Mouse (Mus musculus) liver, adult 2 months (tissue): Measurements from ENCODE around the gene Cobl. TPM values are rescaled to one million over a fixed set of nuclear protein-coding genes. Genes with fewer than 3 reads are reported as not detected.

Experiments
- DNase-seq: peaks from one replicate; pipeline ENCODE4 v3.0.0-alpha.2; 2011; ENCODE audit warnings: low read depth, low spot score; ENCODE audit errors: extremely low read depth
- H3K27ac ChIP-seq: fragments of 200-500 bp; replicated peaks from 2 replicates; pipeline ENCODE4 v1.5.1; 2012; ENCODE audit warnings: low read depth, mild to moderate bottlenecking, control low read depth, inconsistent platforms, low read length; ENCODE audit not compliant: insufficient read depth
- H3K27me3 ChIP-seq: fragments of 200-500 bp; 2 replicates; pipeline ENCODE4 v1.6.1; 2012; ENCODE audit warnings: mild to moderate bottlenecking, moderate library complexity, low read length, inconsistent platforms; ENCODE audit not compliant: control insufficient read depth, insufficient read depth
- H3K36me3 ChIP-seq: fragments of 200-500 bp; 2 replicates; pipeline ENCODE4 v1.6.1; 2012; ENCODE audit warnings: low read length, inconsistent platforms; ENCODE audit not compliant: control insufficient read depth, insufficient read depth
- H3K4me1 ChIP-seq: fragments of 200-500 bp; 2 replicates; pipeline ENCODE4 v1.6.1; 2011; ENCODE audit warnings: low read length; ENCODE audit not compliant: control insufficient read depth, insufficient read depth
- H3K4me3 ChIP-seq: fragments of 200-500 bp; 2 replicates; pipeline ENCODE4 v1.5.1; 2011; ENCODE audit warnings: low read depth, mild to moderate bottlenecking, control low read depth, low read length, moderate library complexity; ENCODE audit not compliant: insufficient read depth
- H3K79me2 ChIP-seq: fragments of 200-500 bp; 2 replicates; pipeline ENCODE4 v1.6.1; 2012; ENCODE audit warnings: inconsistent platforms, mild to moderate bottlenecking, low read length, moderate library complexity; ENCODE audit not compliant: control insufficient read depth, insufficient read depth
- H3K9ac ChIP-seq: fragments of 200-500 bp; 2 replicates; pipeline ENCODE4 v1.6.1; 2012; ENCODE audit warnings: low read depth, mild to moderate bottlenecking, control low read depth, inconsistent platforms, low read length
- CTCF ChIP-seq: fragments of 200-500 bp; IDR thresholded peaks from 2 replicates; pipeline ENCODE4 v1.5.1; 2011; ENCODE audit warnings: low read depth, low read length, control low read depth
- POLR2A ChIP-seq: fragments of 200-500 bp; IDR thresholded peaks from 2 replicates; pipeline ENCODE4 v1.6.1; 2011; ENCODE audit warnings: low read length, control low read depth; ENCODE audit not compliant: insufficient read depth; ENCODE audit errors: extremely low read depth
- WGBS: fragments of 180-500 bp; shearing (Covaris S2); methylation state at CpG from one replicate; pipeline ENCODE4 v1.1.7; 2018; 5-methylcytosine and 5-hydroxymethylcytosine counted together
- polyA plus RNA-seq: library from polyadenylated mRNA; depleted of rRNA; stranded (reverse); fragments of >200 nt; gene quantifications from 2 replicates; pipeline ENCODE4 v1.2.3, GENCODE M21; 2012
- total RNA-seq: library from RNA; depleted of rRNA; stranded (reverse); fragments of >200 nt; gene quantifications from 2 replicates; pipeline ENCODE4 v1.2.3, GENCODE M21; 2014

Gene Cobl
- total and polyA plus RNA-seq, 2 experiments = 4.2 to 5.7 TPM

- no peak for TF ChIP-seq POLR2A
- no peak for TF ChIP-seq CTCF
- WGBS = 52% methylated on average over 7 of the region's 7 CpGs
- Histone ChIP-seq H3K79me2 (peaks cover 7% of the 10 kb centered on the region; the same call in 1 of the 2 replicates), H3K4me1 (0 out of 2 replicates have a peak, but pooled peaks cover 1% of the 10 kb centered on the region), H3K27ac (no peak overlapping the region), H3K4me3 (no peak overlapping the region), H3K36me3 (no peaks in the 10 kb centered on the region), H3K27me3 (no peaks in the 10 kb centered on the region), H3K9ac (no peak overlapping the region)
- peak; percentile 47 for DNase-seq
These were observed 47.9 kb downstream of the Cobl start for GRCm38 (mm10) chr11:12416899-12417298.

GRCm38 (mm10) chr11:12415329-12415728 lies 49.4 kb downstream of the Cobl start:
- 78% methylated on average over 3 of the region's 3 CpGs for WGBS

GRCm38 (mm10) chr11:12411950-12412349 lies 52.8 kb downstream of the Cobl start:
- no peak overlapping the region for H3K27ac ChIP-seq
- no peak for TF ChIP-seq POLR2A
- TF ChIP-seq CTCF = no peak
- H3K4me3 ChIP-seq = no peak overlapping the region

More at GRCm38 (mm10) chr11:12415329-12415728, 49.4 kb downstream of the Cobl start:
- Histone ChIP-seq H3K79me2 (peaks cover 7% of the 10 kb centered on the region; the same call in 1 of the 2 replicates), H3K4me3 (no peak overlapping the region), H3K27me3 (no peaks in the 10 kb centered on the region), H3K9ac (no peak overlapping the region), H3K27ac (no peak overlapping the region), H3K36me3 (no peaks in the 10 kb centered on the region), H3K4me1 (peaks cover 4% of the 10 kb centered on the region; the same call in 1 of the 2 replicates)
- no peak for DNase-seq
- TF ChIP-seq POLR2A (no peak), CTCF (no peak)

GRCm38 (mm10) chr11:12411075-12411807 lies 53.5 kb downstream of the Cobl start:
- 58% methylated on average over 4 of the region's 4 CpGs for WGBS
- TF ChIP-seq POLR2A (no peak), CTCF (no peak)
- Histone ChIP-seq H3K36me3 (no peaks in the 10 kb centered on the region), H3K27me3 (no peaks in the 10 kb centered on the region), H3K4me1 (peaks cover 3% of the 10 kb centered on the region; the same call in 1 of the 2 replicates), H3K9ac (no peak overlapping the region), H3K27ac (no peak overlapping the region), H3K79me2 (peaks cover 4% of the 10 kb centered on the region; the same call in 1 of the 2 replicates), H3K4me3 (no peak overlapping the region)
- DNase-seq = peak; percentile 56

More at GRCm38 (mm10) chr11:12411950-12412349, 52.8 kb downstream of the Cobl start:
- H3K27me3 ChIP-seq = no peaks in the 10 kb centered on the region
- peaks cover 4% of the 10 kb centered on the region; the same call in 1 of the 2 replicates for H3K79me2 ChIP-seq
- peaks cover 4% of the 10 kb centered on the region; the same call in 1 of the 2 replicates for H3K4me1 ChIP-seq
- 49% methylated on average over 1 of the region's 1 CpGs for WGBS
- H3K36me3 ChIP-seq = no peaks in the 10 kb centered on the region
- no peak overlapping the region for H3K9ac ChIP-seq
- no peak for DNase-seq

DNA sequence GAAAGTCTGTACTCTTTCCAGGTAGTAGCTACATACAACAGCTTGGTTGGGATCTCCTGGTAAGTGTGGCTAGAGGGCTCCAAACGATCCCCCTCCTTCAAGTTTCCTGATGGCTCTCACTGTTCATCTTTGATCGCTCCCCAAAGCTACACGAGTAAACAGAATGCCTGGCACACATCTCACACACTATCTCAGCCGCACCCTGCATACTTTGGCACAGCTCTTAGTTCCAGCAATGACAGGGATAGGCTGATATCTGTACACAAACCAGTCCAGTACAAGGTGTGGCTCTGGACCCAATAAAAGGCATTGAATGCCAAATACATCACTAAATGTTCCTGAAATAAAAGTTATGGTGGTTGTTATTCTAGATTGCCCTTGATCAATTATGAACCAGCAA lies 55.3 kb downstream of the Cobl start:
- Histone ChIP-seq H3K27me3 (no peaks in the 10 kb centered on the region), H3K36me3 (no peaks in the 10 kb centered on the region), H3K4me3 (no peak overlapping the region), H3K79me2 (peaks cover 4% of the 10 kb centered on the region; the same call in 1 of the 2 replicates), H3K9ac (no peak overlapping the region), H3K27ac (no peak overlapping the region), H3K4me1 (peaks cover 3% of the 10 kb centered on the region; the same call in 1 of the 2 replicates)
- no peak for TF ChIP-seq CTCF
- TF ChIP-seq POLR2A = no peak
- peak; percentile 73 for DNase-seq
- 27% methylated on average over 4 of the region's 4 CpGs for WGBS

DNA sequence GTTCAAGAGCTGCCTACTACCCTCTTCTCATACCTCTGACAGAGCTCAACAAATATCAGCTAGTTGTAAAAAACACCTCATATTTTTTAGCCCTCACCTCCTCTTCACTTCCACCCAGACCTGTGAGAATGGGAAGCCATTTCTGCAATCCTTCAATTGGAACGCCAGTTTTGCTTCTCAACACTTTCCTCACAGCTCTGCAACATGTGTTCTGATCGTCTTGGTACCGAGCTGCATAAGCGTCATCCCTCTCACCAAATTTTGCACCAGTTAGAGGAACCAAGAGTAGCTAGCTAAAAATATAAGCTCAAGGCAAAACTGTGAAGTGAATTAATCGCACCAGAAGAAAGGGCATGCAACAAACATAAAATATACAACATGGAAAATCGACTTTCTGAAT lies 56.9 kb downstream of the Cobl start:
- 90% methylated on average over 6 of the region's 6 CpGs for WGBS
- TF ChIP-seq POLR2A = no peak
- TF ChIP-seq CTCF = no peak
- no peaks in the 10 kb centered on the region for H3K36me3 ChIP-seq

More for the DNA sequence above, 56.9 kb downstream of the Cobl start:
- no peak for DNase-seq
- Histone ChIP-seq H3K4me1 (peaks cover 3% of the 10 kb centered on the region; the same call in 1 of the 2 replicates), H3K27me3 (no peaks in the 10 kb centered on the region), H3K4me3 (no peak overlapping the region), H3K9ac (no peak overlapping the region), H3K27ac (no peak overlapping the region), H3K79me2 (peaks cover 2% of the 10 kb centered on the region; the same call in 1 of the 2 replicates)
